Mouse (Mus musculus): ENCODE measurements around the gene Srd5a3.

Gene Srd5a3

DNA sequence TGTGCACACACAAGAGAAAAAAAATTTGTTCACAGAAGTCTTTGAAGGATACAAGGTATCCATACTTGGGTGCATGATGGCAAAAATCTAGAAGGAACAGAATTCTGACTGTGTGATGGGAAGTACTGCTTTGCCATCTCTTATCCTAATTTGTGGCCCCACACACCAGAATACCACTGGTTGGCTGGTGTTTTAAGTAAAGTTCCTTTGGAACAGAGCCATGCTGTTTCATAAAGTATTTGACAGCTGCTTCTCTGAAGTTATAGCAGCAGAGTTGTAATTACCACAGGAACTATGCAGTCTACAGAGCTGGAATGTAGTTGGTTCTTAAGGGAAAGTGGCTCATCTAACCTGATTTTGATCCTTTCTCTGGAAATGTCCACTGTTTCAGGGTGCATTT lies 53.0 kb downstream of the Srd5a3 start:
- DNase-seq (ENCODE audit: low spot score) = no peak

DNA sequence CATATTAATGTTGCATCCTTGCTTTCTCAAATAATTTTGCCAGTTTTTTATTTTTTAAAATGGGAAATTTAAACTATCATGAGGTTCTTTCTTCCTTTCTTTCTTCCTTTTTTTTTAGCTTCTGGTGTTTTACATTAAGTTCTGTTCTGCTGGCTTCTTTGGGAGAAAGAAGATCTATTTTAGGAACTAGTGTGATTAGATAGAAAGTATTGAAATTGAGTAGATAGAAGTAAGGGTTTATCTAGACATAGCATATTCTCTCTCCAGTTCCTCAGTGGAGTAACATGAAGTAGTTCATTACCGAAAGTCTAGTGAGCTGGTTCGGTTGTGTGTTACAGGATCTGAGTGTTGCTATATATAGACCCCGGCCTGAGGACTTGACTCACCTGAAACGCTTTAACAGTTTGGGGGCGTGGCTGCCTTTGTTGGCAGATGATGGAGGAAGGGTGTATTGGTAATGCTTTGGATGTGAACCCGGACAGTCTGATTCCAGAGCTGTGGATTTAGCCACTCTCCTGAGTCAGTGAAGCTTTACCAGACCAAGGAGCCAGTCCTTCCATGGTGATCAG lies 54.4 kb downstream of the Srd5a3 start:
- no peak for DNase-seq (ENCODE audit: low spot score)

DNA sequence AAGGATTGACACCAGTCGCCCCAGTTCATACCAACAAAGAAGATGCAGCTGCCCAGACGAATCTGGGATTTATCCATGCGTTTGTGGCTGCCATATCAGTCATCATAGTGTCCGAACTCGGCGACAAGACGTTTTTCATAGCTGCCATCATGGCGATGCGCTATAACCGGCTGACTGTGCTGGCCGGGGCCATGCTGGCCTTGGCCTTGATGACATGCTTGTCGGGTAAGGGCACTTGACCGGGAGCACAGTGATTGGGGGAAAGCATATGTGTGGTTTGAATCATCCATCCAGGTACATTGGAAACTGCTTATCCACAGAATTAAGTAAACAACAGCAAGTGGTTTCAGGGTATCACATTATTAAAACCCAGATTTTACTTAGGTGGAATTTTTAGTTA lies 59.3 kb downstream of the Srd5a3 start:
- DNase-seq (ENCODE audit: low spot score) = no peak

DNA sequence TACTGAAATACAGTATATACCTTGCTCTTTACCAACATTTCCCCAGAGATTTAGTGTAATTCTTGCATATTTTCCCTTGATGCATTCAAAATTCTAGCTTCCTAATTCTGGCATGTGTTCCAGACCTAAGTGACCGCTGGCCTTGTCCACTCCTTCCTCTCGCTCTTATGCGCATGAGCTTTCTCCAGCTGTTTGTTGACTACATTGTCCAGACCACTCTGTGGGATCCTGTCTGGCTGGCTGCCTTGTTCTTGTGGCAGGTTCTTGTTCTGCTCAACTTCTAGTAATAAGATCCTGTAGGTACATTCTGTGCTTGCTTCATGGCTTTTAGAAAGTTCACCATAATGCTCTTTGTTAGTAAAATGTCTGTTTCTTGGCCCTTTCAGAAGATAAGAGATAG lies 63.1 kb downstream of the Srd5a3 start:
- DNase-seq (ENCODE audit: low spot score) = no peak
